Mouse (Mus musculus): Measurements from ENCODE around the gene Ski.

Ski gene

DNA sequence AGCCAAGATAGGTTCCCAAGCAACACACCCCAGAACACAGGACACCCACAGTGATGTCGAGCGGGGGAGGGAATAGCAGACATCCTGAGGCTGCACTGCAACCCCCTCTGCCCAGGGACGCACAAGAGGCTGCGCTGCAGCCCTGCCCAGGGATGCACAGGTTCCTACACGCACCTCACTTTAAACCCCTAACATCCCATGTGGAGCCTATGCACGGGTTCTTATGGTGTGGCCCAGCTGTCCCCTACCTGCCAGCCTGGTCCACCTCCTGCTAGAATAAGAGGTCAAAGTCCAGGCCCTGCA is 8.7 kb downstream of the Ski start:
- no peaks in the 10 kb centered on the region for H3K27me3 ChIP-seq (ENCODE audit: insufficient read depth, low read length)
- peaks cover 98% of the 10 kb centered on the region for H3K4me1 ChIP-seq (replicated peaks; ENCODE audit: low read depth, low read length)
- no peak for TF ChIP-seq CTCF (conservative IDR thresholded peaks at IDR 0.05; ENCODE audit: low read length)
- TF ChIP-seq POU5F1 (IDR thresholded peaks at IDR 0.05; ENCODE audit: borderline replicate concordance, low read length) = no peak
- TF ChIP-seq NANOG (IDR thresholded peaks at IDR 0.05; ENCODE audit: borderline replicate concordance, low read length) = no peak
- H3K36me3 ChIP-seq (ENCODE audit: insufficient read depth, low read length) = peaks cover 91% of the 10 kb centered on the region
- no peaks in the 10 kb centered on the region for H3K9me3 ChIP-seq (ENCODE audit: low read length)
- 0 out of 2 replicates have a peak overlapping the region, but pooled peaks have one; percentile 0 for H3K4me3 ChIP-seq (replicated peaks; ENCODE audit: low read length)

DNA sequence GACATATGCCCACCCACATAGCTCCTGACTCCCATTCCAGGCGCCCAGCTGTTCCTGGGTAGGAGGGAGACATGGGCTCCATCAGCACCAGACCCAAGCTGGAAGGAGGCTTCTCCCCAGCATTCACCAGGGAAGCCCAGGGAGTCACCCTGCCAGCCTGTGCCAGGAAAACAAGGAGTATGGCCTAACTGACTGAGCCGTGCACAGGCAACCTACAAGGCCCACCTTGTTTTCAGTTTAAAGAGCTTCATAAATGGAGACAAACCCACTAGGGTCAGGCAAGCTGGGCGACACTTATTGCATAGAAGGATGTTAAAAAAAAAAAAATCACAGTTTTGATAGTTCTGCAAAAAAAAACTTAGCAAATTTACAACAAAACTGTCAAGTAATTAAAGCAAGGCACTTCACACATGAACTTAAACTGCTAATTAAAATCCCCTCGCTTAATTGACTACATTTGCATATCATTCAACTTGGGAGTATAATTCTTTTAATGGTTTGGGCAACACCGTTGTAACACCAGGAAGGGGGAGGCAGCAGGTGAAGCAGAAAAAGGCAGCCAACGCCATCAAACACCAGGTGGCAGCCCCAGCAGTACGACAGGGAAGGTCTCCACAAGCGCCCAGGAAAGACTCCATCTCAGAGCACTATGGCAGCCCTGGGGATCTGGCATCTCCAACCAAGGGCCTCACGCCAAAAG is 9.2 kb downstream of the Ski start:
- H3K27me3 ChIP-seq (ENCODE audit: insufficient read depth, low read length) = no peaks in the 10 kb centered on the region
- H3K36me3 ChIP-seq (ENCODE audit: insufficient read depth, low read length) = peaks cover 92% of the 10 kb centered on the region
- no peak for TF ChIP-seq CTCF (conservative IDR thresholded peaks at IDR 0.05; ENCODE audit: low read length)
- TF ChIP-seq POU5F1 (IDR thresholded peaks at IDR 0.05; ENCODE audit: borderline replicate concordance, low read length) = no peak
- no peak for TF ChIP-seq NANOG (IDR thresholded peaks at IDR 0.05; ENCODE audit: borderline replicate concordance, low read length)
- no peaks in the 10 kb centered on the region for H3K9me3 ChIP-seq (ENCODE audit: low read length)
- H3K4me1 ChIP-seq (replicated peaks; ENCODE audit: low read depth, low read length) = peaks cover 98% of the 10 kb centered on the region
- H3K4me3 ChIP-seq (replicated peaks; ENCODE audit: low read length) = 0 out of 2 replicates have a peak overlapping the region, but pooled peaks have one; percentile 0

DNA sequence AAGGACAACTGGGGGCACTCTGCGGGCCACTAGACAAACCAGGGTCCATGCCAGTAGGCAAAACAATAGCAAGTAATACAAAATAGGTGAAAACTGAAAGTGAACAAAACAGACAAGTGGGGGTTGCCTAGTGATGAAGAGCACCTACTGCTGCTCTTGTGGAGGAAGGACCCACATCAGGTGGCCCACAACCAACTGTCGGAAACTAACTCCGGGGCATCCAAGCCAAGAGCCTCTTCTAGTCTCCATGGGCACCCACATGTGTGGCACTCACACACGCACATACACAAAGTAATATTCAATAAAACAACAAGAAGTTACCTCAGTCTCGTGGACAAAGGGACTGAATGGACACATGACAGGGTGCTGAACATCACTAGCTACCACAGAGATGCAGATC is 12.9 kb downstream of the Ski start:
- Histone ChIP-seq H3K4me1 (replicated peaks; ENCODE audit: low read depth, low read length) (peaks cover 96% of the 10 kb centered on the region), H3K36me3 (ENCODE audit: insufficient read depth, low read length) (peaks cover 91% of the 10 kb centered on the region), H3K27me3 (ENCODE audit: insufficient read depth, low read length) (no peaks in the 10 kb centered on the region), H3K9me3 (ENCODE audit: low read length) (no peaks in the 10 kb centered on the region), H3K4me3 (replicated peaks; ENCODE audit: low read length) (no peak overlapping the region)
- TF ChIP-seq CTCF (conservative IDR thresholded peaks at IDR 0.05; ENCODE audit: low read length) = no peak
- TF ChIP-seq NANOG (IDR thresholded peaks at IDR 0.05; ENCODE audit: borderline replicate concordance, low read length) = no peak
- TF ChIP-seq POU5F1 (IDR thresholded peaks at IDR 0.05; ENCODE audit: borderline replicate concordance, low read length) = no peak

DNA sequence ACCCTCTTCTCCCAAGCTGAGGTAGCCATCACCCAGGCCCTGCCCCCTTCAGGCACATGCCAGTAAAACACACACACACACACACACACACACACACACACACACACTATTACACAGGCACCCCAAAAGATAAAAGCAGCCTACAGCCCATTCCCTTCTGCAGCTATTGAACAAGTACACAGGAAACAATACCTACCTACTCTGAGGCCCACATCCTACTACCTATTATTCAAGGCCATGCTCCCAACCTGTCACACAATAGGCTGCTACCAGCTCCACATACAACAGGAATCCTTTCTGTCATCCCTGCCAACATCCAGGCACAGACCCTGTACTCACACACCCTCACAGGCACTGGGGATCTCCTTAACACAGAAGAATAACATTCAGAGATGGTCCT is 13.3 kb downstream of the Ski start:
- 0 out of 2 replicates have a peak overlapping the region, but pooled peaks have one; percentile 29 for H3K4me3 ChIP-seq (replicated peaks; ENCODE audit: low read length)
- TF ChIP-seq POU5F1 (IDR thresholded peaks at IDR 0.05; ENCODE audit: borderline replicate concordance, low read length) (no peak), CTCF (conservative IDR thresholded peaks at IDR 0.05; ENCODE audit: low read length) (no peak), NANOG (IDR thresholded peaks at IDR 0.05; ENCODE audit: borderline replicate concordance, low read length) (no peak)
- no peaks in the 10 kb centered on the region for H3K9me3 ChIP-seq (ENCODE audit: low read length)
- H3K36me3 ChIP-seq (ENCODE audit: insufficient read depth, low read length) = peaks cover 91% of the 10 kb centered on the region
- H3K27me3 ChIP-seq (ENCODE audit: insufficient read depth, low read length) = no peaks in the 10 kb centered on the region
- H3K4me1 ChIP-seq (replicated peaks; ENCODE audit: low read depth, low read length) = peaks cover 96% of the 10 kb centered on the region

DNA sequence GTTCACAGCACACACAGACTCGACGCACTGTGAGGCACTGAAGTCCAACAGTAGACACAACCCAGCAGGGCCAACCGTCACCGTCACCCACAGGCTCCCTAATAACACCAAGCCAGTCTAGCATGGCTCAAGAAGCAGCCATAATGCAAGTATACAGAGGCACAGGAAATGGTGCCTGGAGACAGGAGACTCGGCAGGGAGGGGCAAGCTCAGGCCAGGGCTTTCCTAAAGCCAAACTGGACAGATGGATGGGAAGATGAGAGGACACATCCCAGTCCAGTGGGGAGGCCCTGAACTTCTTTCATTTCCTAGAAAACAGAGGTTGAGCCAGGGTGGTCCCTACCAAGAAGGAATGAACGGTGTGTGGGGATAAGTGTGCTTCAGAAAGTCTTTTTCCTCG is 13.8 kb downstream of the Ski start:
- Histone ChIP-seq H3K27me3 (ENCODE audit: insufficient read depth, low read length) (no peaks in the 10 kb centered on the region), H3K36me3 (ENCODE audit: insufficient read depth, low read length) (peaks cover 91% of the 10 kb centered on the region), H3K9me3 (ENCODE audit: low read length) (no peaks in the 10 kb centered on the region), H3K4me3 (replicated peaks; ENCODE audit: low read length) (peak overlapping the region; percentile 29; the same call in 1 of the 2 replicates), H3K4me1 (replicated peaks; ENCODE audit: low read depth, low read length) (peaks cover 96% of the 10 kb centered on the region)
- TF ChIP-seq CTCF (conservative IDR thresholded peaks at IDR 0.05; ENCODE audit: low read length) (no peak), POU5F1 (IDR thresholded peaks at IDR 0.05; ENCODE audit: borderline replicate concordance, low read length) (no peak), NANOG (IDR thresholded peaks at IDR 0.05; ENCODE audit: borderline replicate concordance, low read length) (no peak)

DNA sequence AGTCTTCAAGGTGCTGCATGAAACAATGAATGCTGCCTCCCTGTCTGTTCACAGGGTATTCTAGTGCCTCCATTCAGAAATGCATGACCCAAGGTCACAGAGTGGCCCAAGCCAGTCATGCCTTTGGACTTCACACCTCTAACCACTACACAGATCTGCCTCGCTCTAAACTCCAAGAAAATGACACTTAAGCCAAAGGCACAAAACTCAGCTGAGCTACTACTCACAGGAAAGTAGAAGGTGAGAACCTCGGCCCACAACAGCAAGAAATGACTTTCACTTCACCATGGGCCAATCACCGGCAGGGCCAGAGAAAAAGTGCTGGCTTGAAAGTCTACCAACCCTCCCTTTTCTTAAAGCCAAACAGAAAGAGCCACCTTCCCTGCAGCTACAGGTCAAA is 14.6 kb downstream of the Ski start:
- Histone ChIP-seq H3K36me3 (ENCODE audit: insufficient read depth, low read length) (peaks cover 92% of the 10 kb centered on the region), H3K4me1 (replicated peaks; ENCODE audit: low read depth, low read length) (peaks cover 96% of the 10 kb centered on the region), H3K4me3 (replicated peaks; ENCODE audit: low read length) (0 out of 2 replicates have a peak overlapping the region, but pooled peaks have one; percentile 29), H3K9me3 (ENCODE audit: low read length) (no peaks in the 10 kb centered on the region), H3K27me3 (ENCODE audit: insufficient read depth, low read length) (no peaks in the 10 kb centered on the region)
- TF ChIP-seq NANOG (IDR thresholded peaks at IDR 0.05; ENCODE audit: borderline replicate concordance, low read length) = no peak
- no peak for TF ChIP-seq CTCF (conservative IDR thresholded peaks at IDR 0.05; ENCODE audit: low read length)
- no peak for TF ChIP-seq POU5F1 (IDR thresholded peaks at IDR 0.05; ENCODE audit: borderline replicate concordance, low read length)

DNA sequence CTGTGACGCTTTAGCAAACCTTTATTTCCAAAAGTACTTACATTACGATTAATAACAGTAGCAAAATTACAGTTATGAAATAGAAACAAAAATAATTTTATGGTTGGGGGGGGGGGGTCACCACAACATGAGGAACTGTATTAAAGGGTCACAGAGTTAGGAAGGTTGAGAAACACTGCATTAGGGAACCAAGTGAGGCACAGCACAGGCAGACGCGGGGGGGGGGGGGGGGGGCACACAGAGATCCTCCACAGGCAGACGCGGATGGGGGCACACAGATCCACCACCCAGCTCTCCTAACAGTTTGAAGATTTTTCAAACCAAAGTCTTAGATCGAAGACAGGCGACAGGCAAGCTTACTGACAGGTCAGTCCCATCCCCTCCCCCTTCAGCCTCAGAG is 15.9 kb downstream of the Ski start:
- Histone ChIP-seq H3K36me3 (ENCODE audit: insufficient read depth, low read length) (peaks cover 93% of the 10 kb centered on the region), H3K27me3 (ENCODE audit: insufficient read depth, low read length) (no peaks in the 10 kb centered on the region), H3K4me3 (replicated peaks; ENCODE audit: low read length) (no peak overlapping the region), H3K9me3 (ENCODE audit: low read length) (no peaks in the 10 kb centered on the region), H3K4me1 (replicated peaks; ENCODE audit: low read depth, low read length) (peaks cover 97% of the 10 kb centered on the region)
- TF ChIP-seq CTCF (conservative IDR thresholded peaks at IDR 0.05; ENCODE audit: low read length) (no peak), NANOG (IDR thresholded peaks at IDR 0.05; ENCODE audit: borderline replicate concordance, low read length) (no peak), POU5F1 (IDR thresholded peaks at IDR 0.05; ENCODE audit: borderline replicate concordance, low read length) (no peak)

DNA sequence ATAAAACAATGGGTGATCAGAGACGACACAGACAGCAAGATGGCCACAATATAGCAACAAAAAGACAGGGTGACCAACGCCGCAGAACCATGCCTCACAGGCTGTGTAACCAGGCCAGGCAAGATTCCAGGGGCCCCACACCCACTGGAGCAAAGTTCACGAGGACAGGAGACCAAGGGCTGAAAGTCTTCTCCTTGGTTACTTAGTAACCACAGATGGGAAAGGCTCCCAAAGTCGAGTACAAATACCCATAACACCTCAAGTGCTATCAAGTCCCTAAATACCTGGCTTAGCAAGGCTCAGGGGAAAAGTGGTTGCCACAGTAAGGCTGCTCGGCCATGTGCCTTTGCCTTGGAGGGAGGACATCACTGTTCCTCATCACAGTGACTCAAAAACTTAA is 16.5 kb downstream of the Ski start:
- TF ChIP-seq CTCF (conservative IDR thresholded peaks at IDR 0.05; ENCODE audit: low read length) = no peak
- no peak for TF ChIP-seq NANOG (IDR thresholded peaks at IDR 0.05; ENCODE audit: borderline replicate concordance, low read length)

DNA sequence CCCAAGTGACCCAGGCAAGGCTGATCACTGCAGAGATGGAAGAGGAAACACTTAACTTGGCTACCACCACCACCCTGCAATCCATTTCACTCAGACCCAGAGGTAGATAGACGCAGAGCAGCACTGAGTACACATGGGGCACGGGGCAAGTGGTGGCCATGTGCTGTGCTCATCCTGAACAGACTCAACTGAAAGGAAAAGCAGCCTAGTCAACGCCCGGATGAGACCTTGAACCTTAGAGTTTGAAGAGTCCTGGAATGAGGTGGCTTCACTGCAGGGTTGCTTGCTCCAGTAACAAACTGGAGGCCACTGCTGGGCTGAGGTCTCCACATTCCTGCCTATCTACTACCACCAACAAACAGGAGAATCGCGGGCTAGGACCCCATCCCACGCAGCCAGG is 20.6 kb downstream of the Ski start:
- peaks cover 71% of the 10 kb centered on the region for H3K36me3 ChIP-seq (ENCODE audit: insufficient read depth, low read length)
- H3K4me1 ChIP-seq (replicated peaks; ENCODE audit: low read depth, low read length) = peaks cover 97% of the 10 kb centered on the region
- TF ChIP-seq CTCF (conservative IDR thresholded peaks at IDR 0.05; ENCODE audit: low read length) = no peak
- no peak for TF ChIP-seq NANOG (IDR thresholded peaks at IDR 0.05; ENCODE audit: borderline replicate concordance, low read length)
- TF ChIP-seq POU5F1 (IDR thresholded peaks at IDR 0.05; ENCODE audit: borderline replicate concordance, low read length) = no peak
- 0 out of 2 replicates have a peak overlapping the region, but pooled peaks have one; percentile 7 for H3K4me3 ChIP-seq (replicated peaks; ENCODE audit: low read length)
- no peaks in the 10 kb centered on the region for H3K27me3 ChIP-seq (ENCODE audit: insufficient read depth, low read length)
- H3K9me3 ChIP-seq (ENCODE audit: low read length) = no peaks in the 10 kb centered on the region

More for the DNA sequence above, 16.5 kb downstream of the Ski start:
- Histone ChIP-seq H3K36me3 (ENCODE audit: insufficient read depth, low read length) (peaks cover 89% of the 10 kb centered on the region), H3K27me3 (ENCODE audit: insufficient read depth, low read length) (no peaks in the 10 kb centered on the region), H3K4me1 (replicated peaks; ENCODE audit: low read depth, low read length) (peaks cover 97% of the 10 kb centered on the region), H3K9me3 (ENCODE audit: low read length) (no peaks in the 10 kb centered on the region), H3K4me3 (replicated peaks; ENCODE audit: low read length) (no peak overlapping the region)

All from E14TG2a.4 (cell line).